Mouse (Mus musculus) spleen, adult 2 months (tissue): ENCODE results near the gene Runx1. TPM values are rescaled to one million over a fixed set of nuclear protein-coding genes. Genes with fewer than 3 reads are reported as not detected.
A peak's percentile ranks its signal among the peaks of the same experiment; 100 is the strongest.

Source experiments
- DNase-seq, 2 experiments: peaks; one replicate each; pipeline versions ENCODE4 v3.0.0 to v3.0.0-alpha.2; 2012 to 2021; ENCODE audit warnings: low spot score in 2 of 2, low read depth in 1 of 2
- H3K27ac ChIP-seq: fragments of 200-500 bp; 2 replicates; pipeline ENCODE4 v1.5.1; 2012; ENCODE audit warnings: low read length, inconsistent platforms; ENCODE audit not compliant: insufficient read depth
- H3K27me3 ChIP-seq: fragments of 200-500 bp; 2 replicates; pipeline ENCODE4 v1.6.1; 2012; ENCODE audit warnings: mild to moderate bottlenecking, moderate library complexity, low read length, inconsistent platforms; ENCODE audit not compliant: control insufficient read depth, insufficient read depth
- H3K36me3 ChIP-seq: fragments of 200-500 bp; 2 replicates; pipeline ENCODE4 v1.6.1; 2012; ENCODE audit warnings: mild to moderate bottlenecking, low read length, inconsistent platforms; ENCODE audit not compliant: control insufficient read depth, insufficient read depth
- H3K4me1 ChIP-seq: fragments of 200-500 bp; 2 replicates; pipeline ENCODE4 v1.6.1; 2011; ENCODE audit warnings: inconsistent platforms; ENCODE audit not compliant: control insufficient read depth, insufficient read depth, insufficient read length
- H3K4me3 ChIP-seq: fragments of 200-500 bp; 2 replicates; pipeline ENCODE4 v1.5.1; 2011; ENCODE audit warnings: mild to moderate bottlenecking, inconsistent platforms; ENCODE audit not compliant: insufficient read depth, insufficient read length; ENCODE audit errors: extremely low read depth
- CTCF ChIP-seq: fragments of 200-500 bp; IDR thresholded peaks from 2 replicates; pipeline ENCODE4 v1.5.1; 2011; ENCODE audit warnings: mild to moderate bottlenecking, inconsistent platforms; ENCODE audit not compliant: insufficient read depth, insufficient read length, insufficient replicate concordance; ENCODE audit errors: extremely low read depth
- POLR2A ChIP-seq: fragments of 200-500 bp; IDR thresholded peaks from 2 replicates; pipeline ENCODE4 v1.6.1; 2011; ENCODE audit warnings: low read depth, low read length, inconsistent platforms
- WGBS: fragments of 180-500 bp; shearing (Covaris S2); methylation state at CpG from one replicate; pipeline ENCODE4 v1.1.7; 2018; 5-methylcytosine and 5-hydroxymethylcytosine counted together
- polyA plus RNA-seq: library from polyadenylated mRNA; depleted of rRNA; stranded (reverse); fragments of >200 nt; gene quantifications from 2 replicates; pipeline ENCODE4 v1.2.3, GENCODE M21; 2012

The Runx1 gene
- polyA plus RNA-seq, 1 experiment: 26.7 TPM

DNA sequence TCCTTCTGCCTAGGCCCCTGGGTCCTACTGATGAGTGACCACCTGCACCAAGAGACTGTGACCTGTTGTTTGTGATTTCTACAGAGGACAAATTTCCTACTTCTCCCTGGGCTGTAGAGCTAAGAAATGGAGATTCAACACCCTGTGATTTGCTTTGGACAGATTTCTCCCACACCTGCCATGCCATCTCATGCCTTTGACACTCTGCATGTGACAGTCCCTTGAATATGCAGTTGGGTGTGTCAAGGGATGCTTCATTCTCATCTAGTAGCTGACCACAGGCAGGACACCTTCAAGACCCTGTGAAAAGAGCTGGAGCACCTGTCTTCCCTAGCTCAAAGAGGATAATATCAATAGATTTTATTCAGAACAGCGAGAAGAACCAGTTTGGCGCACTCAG is 46.8 kb downstream of the Runx1 start:
- WGBS: 96% methylated on average over 2 of the region's 2 CpGs
- TF ChIP-seq CTCF: no peak
- TF ChIP-seq POLR2A: no peak
- H3K4me1 ChIP-seq: peaks cover 18% of the 10 kb centered on the region; the same call in 1 of the 2 replicates
- no peaks in the 10 kb centered on the region for H3K36me3 ChIP-seq
- H3K27ac ChIP-seq: no peak overlapping the region
- H3K27me3 ChIP-seq: no peaks in the 10 kb centered on the region
- no peak overlapping the region for H3K4me3 ChIP-seq
- no peak for DNase-seq

DNA sequence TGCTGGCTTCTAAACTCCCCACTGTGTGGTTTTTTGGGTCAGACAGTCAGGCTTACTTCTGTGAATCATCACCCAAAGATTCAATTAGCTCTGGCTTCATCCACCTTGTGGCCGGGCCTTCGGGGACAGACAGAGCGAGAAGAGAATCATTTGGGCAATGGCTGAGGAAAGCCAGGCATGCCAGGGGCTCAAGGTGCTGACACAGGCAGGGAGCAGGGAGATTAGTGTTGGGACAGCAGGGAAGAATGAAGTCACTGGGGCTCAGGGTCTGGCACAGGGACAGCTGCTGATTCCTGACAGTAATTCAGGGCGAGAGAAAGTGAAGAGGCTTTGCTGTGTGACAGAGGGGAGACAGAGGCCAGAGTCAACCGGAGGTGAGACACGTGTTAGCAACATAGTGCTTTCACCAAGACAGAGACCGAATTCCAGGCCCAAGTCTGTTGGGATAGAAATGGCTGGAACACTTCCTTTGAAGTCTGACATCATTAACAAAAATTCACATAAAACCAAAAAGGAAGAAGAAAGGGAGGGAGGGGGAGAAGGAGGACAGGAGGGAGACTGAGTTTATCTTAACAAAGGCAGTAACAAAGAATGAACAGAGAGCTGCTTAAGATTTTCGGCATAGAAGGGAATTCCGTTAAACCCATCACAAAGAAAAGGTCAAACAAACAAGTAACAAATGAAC is 47.7 kb downstream of the Runx1 start:
- Histone ChIP-seq H3K36me3 (no peaks in the 10 kb centered on the region), H3K4me3 (no peak overlapping the region), H3K4me1 (peaks cover 9% of the 10 kb centered on the region; the same call in 1 of the 2 replicates), H3K27ac (no peak overlapping the region), H3K27me3 (no peaks in the 10 kb centered on the region)
- TF ChIP-seq POLR2A (no peak), CTCF (no peak)
- 89% methylated on average over 9 of the region's 9 CpGs for WGBS
- DNase-seq: no peak

DNA sequence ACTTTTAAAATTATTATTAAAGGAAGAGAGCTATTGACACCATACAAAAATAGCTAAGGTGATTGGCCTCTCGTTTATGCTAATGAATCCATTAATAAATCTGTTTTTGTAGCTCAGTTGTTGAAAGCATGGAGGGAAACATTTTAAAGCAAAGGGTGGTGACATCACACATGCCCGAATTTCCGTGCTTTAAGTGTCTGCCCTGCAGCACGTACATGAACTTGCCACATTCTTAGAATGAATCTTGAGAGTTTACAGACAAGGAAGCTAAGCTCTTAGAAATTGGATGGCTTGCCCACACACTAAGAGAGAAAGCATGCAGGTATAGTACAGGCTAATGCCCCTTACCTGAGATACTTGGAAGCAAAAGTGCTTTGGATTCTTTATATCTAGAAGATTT is 58.1 kb downstream of the Runx1 start:
- Histone ChIP-seq H3K4me3 (no peak overlapping the region), H3K36me3 (no peaks in the 10 kb centered on the region; the same call in 1 of the 2 replicates), H3K4me1 (peaks cover 3% of the 10 kb centered on the region; the same call in 1 of the 2 replicates), H3K27me3 (no peaks in the 10 kb centered on the region), H3K27ac (no peak overlapping the region)
- 77% methylated on average over 4 of the region's 4 CpGs for WGBS
- TF ChIP-seq CTCF (no peak), POLR2A (no peak)
- DNase-seq: no peak

GRCm38 (mm10) chr16:92767423-92767822 is 58.5 kb downstream of the Runx1 start:
- Histone ChIP-seq H3K27me3 (no peaks in the 10 kb centered on the region), H3K4me1 (peaks cover 3% of the 10 kb centered on the region; the same call in 1 of the 2 replicates), H3K36me3 (no peaks in the 10 kb centered on the region; the same call in 1 of the 2 replicates), H3K4me3 (no peak overlapping the region), H3K27ac (no peak overlapping the region)
- TF ChIP-seq POLR2A (no peak), CTCF (no peak)
- 54% methylated on average over 7 of the region's 7 CpGs for whole genome bisulfite sequencing
- peak in 1 of 2 experiments; percentile 4 for DNase-seq

GRCm38 (mm10) chr16:92764741-92765396 is 61.1 kb downstream of the Runx1 start:
- DNase-seq: no peak
- Histone ChIP-seq H3K27ac (no peak overlapping the region), H3K27me3 (no peaks in the 10 kb centered on the region), H3K4me1 (peaks cover 3% of the 10 kb centered on the region; the same call in 1 of the 2 replicates), H3K4me3 (no peak overlapping the region), H3K36me3 (no peaks in the 10 kb centered on the region; the same call in 1 of the 2 replicates)
- WGBS: 64% methylated on average over 13 of the region's 13 CpGs
- TF ChIP-seq POLR2A (no peak), CTCF (no peak)

DNA sequence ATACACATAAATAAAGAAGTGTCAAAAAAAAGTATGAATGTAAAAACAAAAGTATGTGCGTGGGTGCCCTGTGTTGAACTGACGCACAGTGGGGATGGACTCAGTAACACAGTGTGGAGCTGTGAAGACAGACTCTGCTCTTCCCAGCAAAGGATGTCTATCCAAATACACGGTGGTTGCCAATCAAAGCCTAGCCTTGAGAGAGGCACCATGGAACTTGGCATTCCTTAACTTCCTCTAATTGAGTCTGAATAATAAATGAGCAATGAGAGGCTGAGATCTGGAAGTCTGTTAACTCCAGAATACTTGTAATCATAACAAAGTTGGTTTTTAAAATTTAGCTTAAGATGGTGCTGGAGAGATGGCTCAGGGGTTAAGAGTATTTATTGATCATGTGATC is 62.3 kb downstream of the Runx1 start:
- Histone ChIP-seq H3K27ac (no peak overlapping the region), H3K4me3 (no peak overlapping the region), H3K4me1 (peaks cover 3% of the 10 kb centered on the region; the same call in 1 of the 2 replicates), H3K36me3 (no peaks in the 10 kb centered on the region; the same call in 1 of the 2 replicates), H3K27me3 (no peaks in the 10 kb centered on the region)
- DNase-seq: no peak
- TF ChIP-seq CTCF (no peak), POLR2A (no peak)
- 83% methylated on average over 3 of the region's 3 CpGs for WGBS

- TF ChIP-seq CTCF (no peak), POLR2A (no peak)
- Histone ChIP-seq H3K4me3 (no peak overlapping the region), H3K27ac (no peak overlapping the region), H3K36me3 (no peaks in the 10 kb centered on the region; the same call in 1 of the 2 replicates), H3K4me1 (no peaks in the 10 kb centered on the region), H3K27me3 (no peaks in the 10 kb centered on the region)
- WGBS: 63% methylated on average over 15 of the region's 15 CpGs
- no peak for DNase-seq
Measured at GRCm38 (mm10) chr16:92761968-92762521, 63.9 kb downstream of the Runx1 start.
